Mouse (Mus musculus) splenic B cell, adult 2 months (primary cell): ENCODE data around the gene Efcab11.

Experiments used
- DNase-seq: peaks from one replicate; pipeline ENCODE4 v3.0.0-alpha.2; 2011; ENCODE audit warnings: low read depth, low spot score
- H3K27me3 ChIP-seq: 2 replicates; pipeline ENCODE4 v1.6.1; 2012; ENCODE audit warnings: mild to moderate bottlenecking, low read length, moderate library complexity, mixed read lengths; ENCODE audit not compliant: control insufficient read depth, poor library complexity, insufficient read depth, severe bottlenecking
- H3K36me3 ChIP-seq: 2 replicates; pipeline ENCODE4 v1.6.1; 2012; ENCODE audit warnings: mild to moderate bottlenecking, low read length, moderate library complexity, mixed read lengths; ENCODE audit not compliant: control insufficient read depth, poor library complexity, insufficient read depth, severe bottlenecking

The Efcab11 gene

GRCm38 (mm10) chr12:99671162-99671865 lies 212.9 kb downstream of the Efcab11 start:
- DNase-seq = no peak
- Histone ChIP-seq H3K27me3 (no peaks in the 10 kb centered on the region), H3K36me3 (no peaks in the 10 kb centered on the region)

- no peak for DNase-seq
- H3K27me3 ChIP-seq = no peaks in the 10 kb centered on the region
- no peaks in the 10 kb centered on the region for H3K36me3 ChIP-seq
These were observed 213.5 kb downstream of the Efcab11 start for GRCm38 (mm10) chr12:99670762-99671152.

- DNase-seq = no peak
- no peaks in the 10 kb centered on the region for H3K27me3 ChIP-seq
- no peaks in the 10 kb centered on the region for H3K36me3 ChIP-seq
These were observed 214.1 kb downstream of the Efcab11 start for GRCm38 (mm10) chr12:99669976-99670761.

- Histone ChIP-seq H3K36me3 (no peaks in the 10 kb centered on the region), H3K27me3 (no peaks in the 10 kb centered on the region)
- DNase-seq = no peak
These were observed 229.0 kb downstream of the Efcab11 start for GRCm38 (mm10) chr12:99654991-99655880.

- no peaks in the 10 kb centered on the region for H3K27me3 ChIP-seq
- no peak for DNase-seq
- no peaks in the 10 kb centered on the region for H3K36me3 ChIP-seq
These were observed 231.8 kb downstream of the Efcab11 start for GRCm38 (mm10) chr12:99652459-99652858.

- DNase-seq = no peak
- no peaks in the 10 kb centered on the region for H3K27me3 ChIP-seq
- peaks cover 2% of the 10 kb centered on the region for H3K36me3 ChIP-seq
These were observed 234.5 kb downstream of the Efcab11 start for GRCm38 (mm10) chr12:99649732-99650131.

GRCm38 (mm10) chr12:99648781-99649180 lies 235.5 kb downstream of the Efcab11 start:
- no peaks in the 10 kb centered on the region for H3K27me3 ChIP-seq
- no peak for DNase-seq
- H3K36me3 ChIP-seq = peaks cover 7% of the 10 kb centered on the region

- Histone ChIP-seq H3K27me3 (no peaks in the 10 kb centered on the region), H3K36me3 (peaks cover 7% of the 10 kb centered on the region)
- peak; percentile 89 for DNase-seq
These were observed 237.5 kb downstream of the Efcab11 start for GRCm38 (mm10) chr12:99646556-99647354.

GRCm38 (mm10) chr12:99645418-99645817 lies 238.8 kb downstream of the Efcab11 start:
- no peak for DNase-seq
- Histone ChIP-seq H3K27me3 (no peaks in the 10 kb centered on the region), H3K36me3 (peaks cover 7% of the 10 kb centered on the region)

GRCm38 (mm10) chr12:99644966-99645365 lies 239.3 kb downstream of the Efcab11 start:
- Histone ChIP-seq H3K36me3 (peaks cover 7% of the 10 kb centered on the region), H3K27me3 (no peaks in the 10 kb centered on the region)
- DNase-seq = no peak
